Mouse (Mus musculus) liver, embryonic 13.5 days (tissue): ENCODE measurements around the gene Tubgcp6. TPM values are rescaled to one million over a fixed set of nuclear protein-coding genes. Genes with fewer than 3 reads are reported as not detected.

Experiments
- ATAC-seq: fragments of 200-750 bp; cut with Nextera tagmentation; 2 replicates; pipeline ENCODE4 v1.8.0; 2017; ENCODE audit warnings: low read depth, mild to moderate bottlenecking, moderate number of reproducible peaks, moderate library complexity
- DNase-seq: peaks from one replicate; pipeline ENCODE4 v3.0.0; 2022
- H3K27ac ChIP-seq: fragments of 300-500 bp; sonication (generic); 2 replicates; pipeline ENCODE4 v1.5.1; 2015; ENCODE audit warnings: moderate library complexity, mild to moderate bottlenecking, inconsistent platforms
- H3K27me3 ChIP-seq: fragments of 300-500 bp; sonication (generic); 2 replicates; pipeline ENCODE4 v1.6.1; 2015; ENCODE audit warnings: mild to moderate bottlenecking, inconsistent platforms
- H3K36me3 ChIP-seq: fragments of 300-500 bp; sonication (generic); 2 replicates; pipeline ENCODE4 v1.6.1; 2015; ENCODE audit warnings: mild to moderate bottlenecking, inconsistent platforms
- H3K4me1 ChIP-seq: fragments of 300-500 bp; sonication (generic); replicated peaks from 2 replicates; pipeline ENCODE4 v1.6.1; 2015; ENCODE audit warnings: inconsistent platforms
- H3K4me2 ChIP-seq: fragments of 300-500 bp; sonication (generic); 2 replicates; pipeline ENCODE4 v1.6.1; 2015; ENCODE audit warnings: inconsistent platforms, mild to moderate bottlenecking, moderate library complexity
- H3K4me3 ChIP-seq: fragments of 300-500 bp; sonication (generic); replicated peaks from 2 replicates; pipeline ENCODE4 v1.5.1; 2015; ENCODE audit warnings: mild to moderate bottlenecking, inconsistent platforms
- H3K9ac ChIP-seq: fragments of 300-500 bp; sonication (generic); 2 replicates; pipeline ENCODE4 v1.6.1; 2015; ENCODE audit warnings: mild to moderate bottlenecking, inconsistent platforms
- H3K9me3 ChIP-seq: fragments of 300-500 bp; sonication (generic); replicated peaks from 2 replicates; pipeline ENCODE4 v1.6.1; 2016; ENCODE audit warnings: inconsistent platforms
- WGBS: fragments of 180-500 bp; shearing (Covaris S2); methylation state at CpG from one replicate; pipeline ENCODE4 v1.1.7; 2015; ENCODE audit not compliant: insufficient replicate concordance; 5-methylcytosine and 5-hydroxymethylcytosine counted together
- polyA plus RNA-seq: library from polyadenylated mRNA; unstranded; fragments of >200 nt; fragmentation: Nextera tagmentation; extraction: Ambion mirVana; gene quantifications from 2 replicates; pipeline ENCODE4 v1.2.1, GENCODE M21; 2015

Gene Tubgcp6
- polyA plus RNA-seq, 1 experiment from 2014 or later: 6.5 TPM

DNA sequence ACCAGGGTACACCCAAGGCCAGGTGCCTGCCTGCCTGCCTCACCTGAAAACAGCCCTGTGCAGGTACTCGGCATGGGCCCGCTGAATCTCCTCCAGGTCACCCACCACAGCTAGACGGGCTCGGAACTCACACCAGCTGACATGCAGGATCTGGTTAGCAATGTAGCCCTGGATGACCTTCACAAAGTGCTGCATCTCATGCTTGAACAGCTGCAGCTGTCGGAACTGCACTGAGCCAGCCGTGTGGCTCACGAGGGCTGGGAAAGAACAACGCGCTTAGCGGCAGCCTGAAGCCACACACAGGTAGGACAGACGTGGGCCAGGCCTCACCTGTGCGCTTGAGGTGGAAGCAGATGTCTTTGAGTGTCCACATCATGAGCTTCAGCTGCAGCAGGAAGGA, 22.1 kb downstream of the Tubgcp6 start:
- H3K4me3 ChIP-seq: no peak overlapping the region
- no peak overlapping the region for H3K9ac ChIP-seq
- 91% methylated on average over 12 of the region's 12 CpGs for WGBS
- ATAC-seq: no peak
- no peaks in the 10 kb centered on the region for H3K9me3 ChIP-seq
- no peak overlapping the region for H3K27ac ChIP-seq
- no peaks in the 10 kb centered on the region for H3K27me3 ChIP-seq
- DNase-seq: no peak
- no peaks in the 10 kb centered on the region for H3K4me1 ChIP-seq
- no peak overlapping the region for H3K4me2 ChIP-seq
- H3K36me3 ChIP-seq: peaks cover 98% of the 10 kb centered on the region

DNA sequence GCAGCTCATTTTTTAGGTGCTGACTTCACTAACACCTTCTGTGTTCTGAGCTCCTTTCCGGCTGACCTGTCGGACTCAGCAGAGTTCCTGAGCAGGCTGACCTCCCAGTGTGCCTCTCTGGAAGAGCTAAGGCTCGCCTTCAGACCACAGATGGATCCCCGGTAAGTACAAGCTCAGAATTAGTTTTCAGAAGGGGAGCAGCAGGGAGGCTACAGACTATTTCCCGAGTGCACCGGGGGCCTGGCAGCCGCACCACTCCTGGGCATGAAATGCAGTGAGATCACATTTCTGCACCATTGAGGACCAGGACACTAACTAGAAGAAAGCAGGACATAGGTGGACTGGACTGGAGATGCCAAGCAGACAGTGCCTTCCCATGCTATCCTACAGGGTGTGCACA, 24.3 kb downstream of the Tubgcp6 start:
- Histone ChIP-seq H3K9me3 (no peaks in the 10 kb centered on the region), H3K36me3 (peaks cover 98% of the 10 kb centered on the region), H3K4me2 (no peak overlapping the region), H3K4me1 (no peaks in the 10 kb centered on the region), H3K27ac (no peak overlapping the region), H3K27me3 (no peaks in the 10 kb centered on the region), H3K9ac (no peak overlapping the region), H3K4me3 (no peak overlapping the region)
- ATAC-seq: no peak
- 88% methylated on average over 7 of the region's 7 CpGs for WGBS
- DNase-seq: no peak

- no peak overlapping the region for H3K4me2 ChIP-seq
- H3K9ac ChIP-seq: no peak overlapping the region
- no peaks in the 10 kb centered on the region for H3K27me3 ChIP-seq
- no peaks in the 10 kb centered on the region for H3K4me1 ChIP-seq
- DNase-seq (no peak), ATAC-seq (no peak)
- no peaks in the 10 kb centered on the region for H3K9me3 ChIP-seq
- no peak overlapping the region for H3K4me3 ChIP-seq
- 80% methylated on average over 5 of the region's 5 CpGs for WGBS
- H3K27ac ChIP-seq: no peak overlapping the region
- H3K36me3 ChIP-seq: peaks cover 99% of the 10 kb centered on the region
Measured at GRCm38 (mm10) chr15:89097450-89097849, 25.5 kb downstream of the Tubgcp6 start.

- Histone ChIP-seq H3K4me3 (no peak overlapping the region), H3K9me3 (no peaks in the 10 kb centered on the region), H3K36me3 (peaks cover 47% of the 10 kb centered on the region), H3K27me3 (no peaks in the 10 kb centered on the region), H3K4me1 (peaks cover 24% of the 10 kb centered on the region), H3K4me2 (no peak overlapping the region), H3K9ac (no peak overlapping the region), H3K27ac (no peak overlapping the region)
- 74% methylated on average over 5 of the region's 5 CpGs for WGBS
- ATAC-seq (no peak), DNase-seq (no peak)
Measured at GRCm38 (mm10) chr15:89092181-89092580, 30.7 kb downstream of the Tubgcp6 start.

DNA sequence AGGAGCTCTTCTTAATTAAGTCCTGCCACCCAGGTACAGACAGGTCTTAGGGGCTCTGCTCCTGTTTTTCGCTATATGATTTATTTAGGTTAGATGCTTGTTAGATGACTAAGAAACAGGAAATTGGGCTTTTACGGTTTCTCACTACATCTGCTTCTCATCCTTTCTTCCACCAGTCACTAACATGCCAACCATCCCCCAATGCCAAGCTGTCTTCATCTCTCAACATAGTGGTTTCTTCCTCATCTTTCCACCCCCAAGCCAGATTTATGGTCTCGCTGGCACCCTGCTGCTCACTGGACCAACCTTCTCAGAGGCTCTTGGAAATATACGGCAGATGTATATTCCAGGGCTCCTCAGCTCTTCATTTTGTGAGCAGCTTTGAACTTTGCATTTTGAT, 32.2 kb downstream of the Tubgcp6 start:
- no peak overlapping the region for H3K27ac ChIP-seq
- H3K4me3 ChIP-seq: 0 out of 2 replicates have a peak overlapping the region, but pooled peaks have one; percentile 96
- H3K9me3 ChIP-seq: no peaks in the 10 kb centered on the region
- H3K9ac ChIP-seq: peak overlapping the region; percentile 9; the same call in 1 of the 2 replicates
- ATAC-seq (no peak), DNase-seq (no peak)
- peaks cover 40% of the 10 kb centered on the region for H3K36me3 ChIP-seq
- H3K4me1 ChIP-seq: peaks cover 24% of the 10 kb centered on the region
- H3K27me3 ChIP-seq: no peaks in the 10 kb centered on the region
- whole genome bisulfite sequencing: 94% methylated on average over 4 of the region's 4 CpGs
- H3K4me2 ChIP-seq: peak overlapping the region; percentile 95

- Histone ChIP-seq H3K27me3 (no peaks in the 10 kb centered on the region), H3K9me3 (no peaks in the 10 kb centered on the region), H3K4me2 (peak overlapping the region; percentile 95), H3K4me1 (peaks cover 24% of the 10 kb centered on the region), H3K27ac (peak overlapping the region; percentile 85), H3K4me3 (peak overlapping the region; percentile 96), H3K36me3 (peaks cover 40% of the 10 kb centered on the region), H3K9ac (peak overlapping the region; percentile 95)
- ATAC-seq (peak; percentile 70), DNase-seq (peak; percentile 18)
- 2% methylated on average over 68 of the region's 68 CpGs for WGBS
Measured at GRCm38 (mm10) chr15:89089248-89090051, 33.5 kb downstream of the Tubgcp6 start.

DNA sequence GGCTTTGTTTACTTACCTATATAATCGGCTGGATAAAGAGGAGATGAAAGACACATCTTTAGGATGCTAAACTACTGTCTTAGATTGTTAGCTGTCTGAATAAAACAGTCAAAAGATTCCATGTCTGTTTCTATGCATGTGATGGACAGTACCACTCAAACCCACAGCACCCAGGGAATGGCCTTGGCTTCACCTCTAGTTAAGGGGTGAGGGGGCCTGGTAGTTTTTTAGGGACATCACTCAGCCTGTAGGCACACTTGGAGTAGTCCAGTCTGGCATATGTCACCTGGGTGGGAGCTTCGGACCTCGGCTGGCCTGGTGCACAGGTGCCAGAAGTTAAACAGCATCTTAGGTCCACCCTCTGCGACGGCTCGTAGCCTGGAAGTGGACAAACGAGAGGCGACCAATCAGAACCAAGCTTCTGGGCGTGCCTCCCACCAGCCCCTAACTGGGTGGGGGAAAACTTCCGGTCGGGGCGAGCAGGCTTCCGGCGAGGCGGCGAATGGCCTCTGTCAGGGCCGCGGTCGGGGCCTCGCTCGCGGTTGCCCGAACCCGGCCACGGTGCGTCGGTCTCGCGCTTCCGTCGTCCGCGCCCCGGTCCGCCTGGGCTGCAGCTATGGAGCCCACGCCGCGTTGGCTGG, 34.2 kb downstream of the Tubgcp6 start, which contains the start of gene Selenoo:
Gene Selenoo (plus strand): TSS at position 478 of the 641 bp plus-strand sequence.
- Histone ChIP-seq H3K9ac (peak within 1 kb of the TSS; percentile 95), H3K4me1 (peaks cover 27% of the 10 kb centered on the region), H3K4me2 (peak within 1 kb of the TSS; percentile 95), H3K36me3 (peaks cover 39% of the 10 kb centered on the region), H3K9me3 (no peaks in the 10 kb centered on the region), H3K27ac (peak within 1 kb of the TSS; percentile 85), H3K4me3 (peak within 1 kb of the TSS; percentile 96), H3K27me3 (no peaks in the 10 kb centered on the region)
- peak; percentile 83 for DNase-seq
- peak; percentile 92 for ATAC-seq
- WGBS: 2% methylated on average over 38 of the region's 38 CpGs

DNA sequence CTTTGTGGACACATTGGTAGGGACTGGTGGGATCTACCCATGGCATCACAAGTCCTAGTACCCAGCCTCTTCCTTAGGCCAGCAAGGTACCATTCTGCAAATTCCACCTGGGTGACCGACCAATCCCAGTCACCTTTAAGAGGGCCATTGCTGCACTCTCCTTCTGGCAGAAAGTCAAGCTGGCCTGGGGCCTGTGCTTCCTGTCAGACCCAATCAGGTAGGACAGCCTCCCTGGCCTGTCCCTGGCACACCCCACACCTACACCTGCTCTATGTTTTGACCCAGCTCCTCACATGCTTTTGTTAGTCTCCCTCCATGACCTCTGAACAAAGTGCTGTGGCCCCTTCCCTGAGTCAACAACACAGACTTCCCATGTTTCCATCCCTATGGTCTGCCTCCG, 38.1 kb downstream of the Tubgcp6 start:
- ATAC-seq: no peak
- H3K4me1 ChIP-seq: peaks cover 17% of the 10 kb centered on the region
- DNase-seq: no peak
- peaks cover 49% of the 10 kb centered on the region for H3K36me3 ChIP-seq
- no peak overlapping the region for H3K4me2 ChIP-seq
- H3K4me3 ChIP-seq: no peak overlapping the region
- H3K9me3 ChIP-seq: no peaks in the 10 kb centered on the region
- no peaks in the 10 kb centered on the region for H3K27me3 ChIP-seq
- no peak overlapping the region for H3K9ac ChIP-seq
- WGBS: 72% methylated on average over 2 of the region's 2 CpGs
- H3K27ac ChIP-seq: no peak overlapping the region

DNA sequence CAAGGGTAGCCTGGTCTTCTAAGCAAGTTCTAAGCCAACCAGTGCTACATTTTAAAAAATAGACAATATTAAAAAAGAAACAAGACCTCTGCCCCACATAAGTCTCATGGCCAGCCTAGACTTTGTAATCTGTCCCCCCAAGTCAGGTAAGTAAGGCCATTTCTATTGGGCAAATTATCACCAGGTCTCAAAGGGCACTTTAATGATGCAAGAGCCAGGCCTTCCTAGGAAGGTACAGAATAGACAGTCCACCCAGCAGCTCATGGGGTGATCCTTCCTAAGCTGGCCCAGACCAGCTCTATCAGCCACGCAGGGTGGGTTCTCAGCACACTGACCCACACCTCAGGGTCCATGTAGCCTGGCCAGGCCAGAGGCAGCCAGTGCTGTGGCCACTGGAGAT, 39.0 kb downstream of the Tubgcp6 start:
- H3K27me3 ChIP-seq: no peaks in the 10 kb centered on the region
- no peak overlapping the region for H3K4me2 ChIP-seq
- no peak overlapping the region for H3K4me3 ChIP-seq
- no peak overlapping the region for H3K9ac ChIP-seq
- DNase-seq: no peak
- no peak for ATAC-seq
- peaks cover 13% of the 10 kb centered on the region for H3K4me1 ChIP-seq
- no peak overlapping the region for H3K27ac ChIP-seq
- 89% methylated on average over 1 of the region's 1 CpGs for WGBS
- H3K9me3 ChIP-seq: no peaks in the 10 kb centered on the region
- H3K36me3 ChIP-seq: peaks cover 49% of the 10 kb centered on the region

DNA sequence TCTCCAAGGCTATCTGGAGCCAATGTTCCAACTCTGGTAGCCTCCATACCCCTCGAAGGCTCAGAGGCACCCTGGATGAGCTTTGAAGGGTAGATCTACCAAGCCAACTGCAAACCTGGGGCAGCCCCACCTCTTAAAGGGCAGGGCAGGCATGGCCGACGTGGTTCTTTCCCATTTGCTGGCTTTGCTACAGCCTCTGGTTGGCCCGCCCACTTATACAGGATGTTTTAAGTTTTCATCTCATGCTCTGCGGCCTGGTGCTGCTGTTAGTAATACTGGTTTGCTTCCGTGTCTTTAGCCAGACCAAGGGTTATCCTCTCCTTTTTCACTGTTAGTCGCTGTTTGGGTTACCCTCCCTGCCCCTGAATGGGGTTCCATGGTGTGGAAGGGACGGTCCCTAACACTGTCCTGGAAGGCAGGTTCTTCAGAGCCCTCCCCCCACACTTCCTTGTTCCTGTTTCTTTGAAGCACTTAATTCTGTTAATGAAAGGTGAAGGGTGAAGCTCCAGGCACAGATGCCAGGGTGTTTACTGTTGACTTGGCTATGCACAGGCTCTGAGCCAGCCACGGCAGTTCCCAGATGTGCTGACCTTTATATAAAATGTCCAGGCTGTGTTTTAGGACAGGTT, 44.6 kb downstream of the Tubgcp6 start:
- Histone ChIP-seq H3K4me2 (peak overlapping the region; percentile 97), H3K27ac (peak overlapping the region; percentile 39; the same call in 1 of the 2 replicates), H3K36me3 (peaks cover 17% of the 10 kb centered on the region), H3K9me3 (no peaks in the 10 kb centered on the region), H3K4me1 (peaks cover 42% of the 10 kb centered on the region), H3K4me3 (peak overlapping the region; percentile 78), H3K27me3 (peaks cover 7% of the 10 kb centered on the region), H3K9ac (peak overlapping the region; percentile 87)
- peak; percentile 58 for DNase-seq
- 37% methylated on average over 9 of the region's 9 CpGs for WGBS
- peak; percentile 41 for ATAC-seq

DNA sequence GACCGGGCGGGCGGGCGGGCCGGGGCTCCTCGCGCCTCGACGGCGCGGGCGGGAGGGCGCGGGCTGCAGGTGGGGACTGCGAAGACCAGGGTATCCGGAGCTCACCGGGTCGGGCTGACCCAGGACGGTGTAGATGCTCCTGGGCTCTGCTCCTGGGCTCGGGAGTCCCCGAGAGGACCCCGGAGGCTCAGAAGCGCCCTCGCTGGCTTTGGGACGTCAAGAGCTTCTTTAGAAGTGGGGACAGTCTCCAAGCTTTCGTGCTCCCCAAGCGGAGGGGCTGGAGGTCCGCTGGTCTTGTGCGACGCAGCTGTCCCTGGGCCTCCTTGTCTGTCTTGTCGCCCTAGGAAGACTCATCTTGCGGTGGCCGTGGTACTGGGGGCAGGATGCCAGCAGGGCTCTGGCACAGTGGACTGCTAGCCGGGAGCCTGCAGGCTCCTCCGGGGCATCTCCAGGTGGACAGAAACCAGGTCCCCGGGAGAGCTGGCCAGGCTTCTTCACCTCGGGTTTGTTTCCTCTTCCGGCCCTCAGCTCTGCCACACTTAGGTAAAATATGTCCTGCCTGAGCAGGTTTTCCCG, 46.7 kb downstream of the Tubgcp6 start:
- peaks cover 17% of the 10 kb centered on the region for H3K27me3 ChIP-seq
- DNase-seq: no peak
- WGBS: under 1% methylated on average over 37 of the region's 39 CpGs

More for the DNA sequence above, 46.7 kb downstream of the Tubgcp6 start:
- Histone ChIP-seq H3K4me2 (peak overlapping the region; percentile 97), H3K9me3 (no peaks in the 10 kb centered on the region), H3K27ac (peak overlapping the region; percentile 63), H3K36me3 (no peaks in the 10 kb centered on the region), H3K9ac (peak overlapping the region; percentile 87), H3K4me1 (peaks cover 42% of the 10 kb centered on the region), H3K4me3 (peak overlapping the region; percentile 78)
- peak; percentile 30 for ATAC-seq
